Mouse (Mus musculus) spleen, postnatal 0 days (tissue): ENCODE results near the gene Rab32. TPM values are rescaled to one million over a fixed set of nuclear protein-coding genes. Genes with fewer than 3 reads are reported as not detected.

ENCODE experiments used
- polyA plus RNA-seq: library from polyadenylated mRNA; unstranded; fragments of >200 nt; fragmentation: Nextera tagmentation; extraction: Ambion mirVana; gene quantifications from 2 replicates; pipeline ENCODE4 v1.2.1, GENCODE M21; 2015

Gene Rab32
- 20.4 and 28.2 TPM in 2 replicates for polyA plus RNA-seq

GRCm38 (mm10) chr10:10557570-10558336 lies at the start of gene Rab32:
Gene Rab32, minus strand, starts transcription at chr10:10558265.

Other genes with a start within 250 kb of the Rab32 start
- 0.12 and 0.34 TPM in 2 replicates for gene Adgb, start 85.9 kb downstream of the Rab32 start, polyA plus RNA-seq
- gene Gm10944, start 123.1 kb upstream of the Rab32 start, polyA plus RNA-seq = not detected in 2 replicates